Mouse (Mus musculus) left cerebral cortex, adult 11 months (tissue): ENCODE results near the gene Sema5a.

Experiments
- DNase-seq: peaks from one replicate; pipeline ENCODE4 v3.0.0; 2022; ENCODE audit warnings: low spot score

Sema5a gene

GRCm38 (mm10) chr15:32437654-32438053 lies 193.0 kb downstream of the Sema5a start:
- peak; percentile 61 for DNase-seq

- no peak for DNase-seq
These were observed 198.1 kb downstream of the Sema5a start for GRCm38 (mm10) chr15:32442745-32443144.

- DNase-seq, result no peak
These were observed 203.1 kb downstream of the Sema5a start for GRCm38 (mm10) chr15:32447558-32448349.

- DNase-seq, result no peak
These were observed 214.4 kb downstream of the Sema5a start for GRCm38 (mm10) chr15:32459046-32459445.

- no peak for DNase-seq
These were observed 215.6 kb downstream of the Sema5a start for GRCm38 (mm10) chr15:32460238-32460637.

- DNase-seq, result no peak
These were observed 227.0 kb downstream of the Sema5a start for GRCm38 (mm10) chr15:32471480-32472050.

- no peak for DNase-seq
These were observed 236.1 kb downstream of the Sema5a start for GRCm38 (mm10) chr15:32480747-32481146.

- DNase-seq, result no peak
These were observed 240.7 kb downstream of the Sema5a start for GRCm38 (mm10) chr15:32485064-32485964.

- DNase-seq, result no peak
These were observed 243.4 kb downstream of the Sema5a start for GRCm38 (mm10) chr15:32487968-32488367.

GRCm38 (mm10) chr15:32494219-32494618 lies 249.6 kb downstream of the Sema5a start:
- no peak for DNase-seq

- no peak for DNase-seq
These were observed 250.3 kb downstream of the Sema5a start for GRCm38 (mm10) chr15:32494899-32495298.

- DNase-seq, result no peak
These were observed 252.3 kb downstream of the Sema5a start for GRCm38 (mm10) chr15:32496880-32497279.

GRCm38 (mm10) chr15:32505941-32506340 lies 261.3 kb downstream of the Sema5a start:
- no peak for DNase-seq

GRCm38 (mm10) chr15:32508282-32508681 lies 263.7 kb downstream of the Sema5a start:
- no peak for DNase-seq

- DNase-seq, result no peak
These were observed 270.3 kb downstream of the Sema5a start for GRCm38 (mm10) chr15:32514877-32515276.

- no peak for DNase-seq
These were observed 273.3 kb downstream of the Sema5a start for GRCm38 (mm10) chr15:32517954-32518353.

GRCm38 (mm10) chr15:32532539-32532938 lies 287.9 kb downstream of the Sema5a start:
- DNase-seq, result no peak

GRCm38 (mm10) chr15:32533541-32534080 lies 289.0 kb downstream of the Sema5a start:
- DNase-seq, result no peak

- no peak for DNase-seq
These were observed 292.3 kb downstream of the Sema5a start for GRCm38 (mm10) chr15:32536755-32537503.

GRCm38 (mm10) chr15:32537504-32537792 lies 292.8 kb downstream of the Sema5a start:
- DNase-seq, result no peak

- DNase-seq, result no peak
These were observed 293.5 kb downstream of the Sema5a start for GRCm38 (mm10) chr15:32538092-32538491.

GRCm38 (mm10) chr15:32542746-32543145 lies 298.1 kb downstream of the Sema5a start:
- DNase-seq, result no peak
